Mouse (Mus musculus): ENCODE results near the gene Afg3l1. TPM values are rescaled to one million over a fixed set of nuclear protein-coding genes. Genes with fewer than 3 reads are reported as not detected.
"Not testable (repeated sequence)": the region's sequence is repeated elsewhere in the genome, so short reads cannot be mapped to it uniquely, and the experiment has no call there.

The Afg3l1 gene
- polyA plus RNA-seq, 1 experiment from 2014 or later: 59.4 TPM

DNA sequence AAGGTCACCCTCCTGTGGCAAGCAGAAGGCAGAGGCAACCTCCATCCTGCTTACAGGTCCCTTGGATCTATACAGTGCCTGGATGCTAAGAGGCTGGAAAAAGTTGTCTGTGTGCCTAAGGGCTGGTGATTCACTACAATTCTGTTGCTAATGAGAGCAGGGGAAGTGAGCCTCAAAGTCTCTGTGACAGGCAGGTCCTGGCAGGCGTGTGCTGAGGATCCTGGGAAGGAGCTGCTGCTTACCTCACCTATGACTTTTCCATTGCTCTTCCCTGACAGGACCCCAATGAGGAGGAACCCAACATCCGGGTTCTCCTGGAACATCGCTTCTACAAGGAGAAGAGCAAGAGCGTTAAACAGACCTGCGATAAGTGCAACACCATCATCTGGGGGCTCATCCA lies 23.8 kb upstream of the Afg3l1 start:
- H3K36me3 ChIP-seq (ENCODE audit: insufficient read depth, low read length): peaks cover 47% of the 10 kb centered on the region
- no peak overlapping the region for H3K27ac ChIP-seq (ENCODE audit: low read length)
- no peak overlapping the region for H3K4me2 ChIP-seq (replicated peaks; ENCODE audit: low read depth, low read length)
- no peak overlapping the region for H3K9ac ChIP-seq (replicated peaks; ENCODE audit: low read length)
- H3K27me3 ChIP-seq (ENCODE audit: insufficient read depth, low read length): no peaks in the 10 kb centered on the region
- ATAC-seq (ENCODE audit: low FRiP score, low TSS enrichment): no peak
- no peaks in the 10 kb centered on the region for H3K9me3 ChIP-seq (ENCODE audit: low read length)
- no peaks in the 10 kb centered on the region for H3K4me1 ChIP-seq (ENCODE audit: insufficient read depth, low read length)
- no peak overlapping the region for H3K4me3 ChIP-seq (ENCODE audit: low read length)
- WGBS: 85% methylated on average over 5 of the region's 5 CpGs

DNA sequence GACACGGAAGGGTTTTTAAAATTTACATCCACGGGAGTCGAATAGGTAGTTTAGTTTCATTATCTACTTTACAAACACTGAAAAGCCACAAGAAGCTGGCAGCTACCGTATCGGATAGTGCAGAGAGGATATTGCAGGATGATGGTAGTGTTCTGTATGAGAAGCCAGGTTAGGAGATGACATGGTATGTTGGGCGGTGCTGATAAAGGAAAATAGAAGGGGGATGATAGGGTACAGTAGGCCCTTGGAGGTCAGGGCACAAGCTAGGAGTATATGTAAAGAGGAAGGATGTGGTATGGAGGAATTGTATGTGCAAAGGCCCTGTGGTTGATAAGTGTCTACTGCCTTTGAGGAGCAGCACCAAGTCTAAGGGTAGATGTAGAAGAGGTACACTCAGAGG lies 23.1 kb upstream of the Afg3l1 start:
- H3K9me3 ChIP-seq (ENCODE audit: low read length): no peaks in the 10 kb centered on the region
- no peaks in the 10 kb centered on the region for H3K4me1 ChIP-seq (ENCODE audit: insufficient read depth, low read length)
- no peak overlapping the region for H3K27ac ChIP-seq (ENCODE audit: low read length)
- WGBS: 93% methylated on average over 6 of the region's 6 CpGs
- H3K36me3 ChIP-seq (ENCODE audit: insufficient read depth, low read length): peaks cover 53% of the 10 kb centered on the region
- H3K27me3 ChIP-seq (ENCODE audit: insufficient read depth, low read length): no peaks in the 10 kb centered on the region
- H3K4me2 ChIP-seq (replicated peaks; ENCODE audit: low read depth, low read length): no peak overlapping the region
- no peak overlapping the region for H3K9ac ChIP-seq (replicated peaks; ENCODE audit: low read length)
- no peak for ATAC-seq (ENCODE audit: low FRiP score, low TSS enrichment)
- H3K4me3 ChIP-seq (ENCODE audit: low read length): no peak overlapping the region

DNA sequence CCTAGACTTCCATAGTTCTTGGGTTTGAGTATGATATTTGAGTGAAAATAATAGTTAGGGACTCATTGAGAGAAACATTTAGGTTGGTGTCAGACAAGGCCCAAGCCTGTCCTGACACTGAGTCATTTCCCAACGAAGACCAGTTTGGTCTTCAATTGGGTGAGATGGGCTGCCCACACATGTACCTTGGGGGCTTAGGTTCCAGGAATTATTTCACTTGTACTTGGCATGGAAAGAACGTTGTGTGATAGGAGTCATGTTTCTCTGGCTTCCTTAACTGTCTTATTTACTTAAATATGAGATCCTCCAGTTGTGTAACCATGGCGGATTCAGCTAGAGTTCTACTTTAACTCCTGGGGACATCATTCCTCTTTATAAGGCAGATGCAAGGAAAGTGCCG lies 14.1 kb upstream of the Afg3l1 start:
- no peaks in the 10 kb centered on the region for H3K4me1 ChIP-seq (ENCODE audit: insufficient read depth, low read length)
- H3K36me3 ChIP-seq (ENCODE audit: insufficient read depth, low read length): peaks cover 23% of the 10 kb centered on the region
- ATAC-seq (ENCODE audit: low FRiP score, low TSS enrichment): no peak
- no peak overlapping the region for H3K9ac ChIP-seq (replicated peaks; ENCODE audit: low read length)
- H3K27ac ChIP-seq (ENCODE audit: low read length): no peak overlapping the region
- no peak overlapping the region for H3K4me3 ChIP-seq (ENCODE audit: low read length)
- no peak overlapping the region for H3K4me2 ChIP-seq (replicated peaks; ENCODE audit: low read depth, low read length)
- WGBS: 78% methylated on average over 4 of the region's 4 CpGs
- no peaks in the 10 kb centered on the region for H3K27me3 ChIP-seq (ENCODE audit: insufficient read depth, low read length)
- H3K9me3 ChIP-seq (ENCODE audit: low read length): no peaks in the 10 kb centered on the region

DNA sequence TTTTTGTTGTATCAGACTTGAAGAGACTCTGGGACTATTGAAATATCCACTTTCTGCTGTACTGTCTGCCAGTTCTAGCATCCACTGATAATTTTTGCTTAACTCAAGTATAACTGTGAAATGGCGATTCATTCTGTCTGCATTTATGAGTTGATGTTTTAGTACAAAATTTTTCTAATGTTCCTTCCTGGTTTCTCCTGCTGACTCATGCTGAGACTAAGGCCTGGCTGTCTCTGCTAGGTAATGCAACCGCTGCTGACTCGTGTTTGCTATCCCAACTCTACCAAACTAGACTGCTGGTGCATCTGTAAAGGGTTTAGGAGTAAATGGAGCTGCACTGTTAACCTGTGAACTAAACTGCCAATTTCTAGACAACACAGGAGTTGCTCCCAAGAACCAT lies 10.2 kb upstream of the Afg3l1 start:
- peaks cover 4% of the 10 kb centered on the region; the same call in 1 of the 2 replicates for H3K36me3 ChIP-seq (ENCODE audit: insufficient read depth, low read length)
- H3K4me3 ChIP-seq (ENCODE audit: low read length): no peak overlapping the region
- H3K27me3 ChIP-seq (ENCODE audit: insufficient read depth, low read length): no peaks in the 10 kb centered on the region; the same call in 1 of the 2 replicates
- H3K4me2 ChIP-seq (replicated peaks; ENCODE audit: low read depth, low read length): no peak overlapping the region
- H3K27ac ChIP-seq (ENCODE audit: low read length): no peak overlapping the region
- WGBS: 78% methylated on average over 3 of the region's 3 CpGs
- no peak overlapping the region for H3K9ac ChIP-seq (replicated peaks; ENCODE audit: low read length)
- H3K4me1 ChIP-seq (ENCODE audit: insufficient read depth, low read length): no peaks in the 10 kb centered on the region
- no peak for ATAC-seq (ENCODE audit: low FRiP score, low TSS enrichment)
- no peaks in the 10 kb centered on the region for H3K9me3 ChIP-seq (ENCODE audit: low read length)

DNA sequence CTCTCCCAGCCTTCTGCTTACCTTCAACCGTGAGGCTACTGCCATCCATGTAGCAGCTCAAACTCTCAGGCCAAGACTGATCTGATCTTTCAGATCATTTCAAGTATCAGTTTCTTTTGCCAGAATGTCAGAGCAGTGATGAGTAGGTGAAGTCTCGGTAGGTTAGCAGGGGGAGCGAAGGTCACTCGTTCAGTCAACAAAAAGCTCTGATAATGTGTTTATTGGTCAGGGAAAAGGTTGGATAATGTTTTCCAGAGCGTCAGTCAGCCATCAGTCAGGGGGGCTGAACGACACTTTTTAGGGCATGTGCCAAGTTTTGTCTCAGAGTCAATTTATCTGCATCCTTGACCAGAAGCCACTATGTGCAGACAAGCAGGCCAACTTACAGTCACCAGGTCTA lies 4.7 kb upstream of the Afg3l1 start:
- H3K36me3 ChIP-seq (ENCODE audit: insufficient read depth, low read length); H3K9ac ChIP-seq (replicated peaks; ENCODE audit: low read length); H3K4me1 ChIP-seq (ENCODE audit: insufficient read depth, low read length); ATAC-seq (ENCODE audit: low FRiP score, low TSS enrichment); H3K9me3 ChIP-seq (ENCODE audit: low read length); H3K4me2 ChIP-seq (replicated peaks; ENCODE audit: low read depth, low read length); H3K27ac ChIP-seq (ENCODE audit: low read length); H3K27me3 ChIP-seq (ENCODE audit: insufficient read depth, low read length); H3K4me3 ChIP-seq (ENCODE audit: low read length): not testable (repeated sequence)
- WGBS: 58% methylated on average over 6 of the region's 6 CpGs

DNA sequence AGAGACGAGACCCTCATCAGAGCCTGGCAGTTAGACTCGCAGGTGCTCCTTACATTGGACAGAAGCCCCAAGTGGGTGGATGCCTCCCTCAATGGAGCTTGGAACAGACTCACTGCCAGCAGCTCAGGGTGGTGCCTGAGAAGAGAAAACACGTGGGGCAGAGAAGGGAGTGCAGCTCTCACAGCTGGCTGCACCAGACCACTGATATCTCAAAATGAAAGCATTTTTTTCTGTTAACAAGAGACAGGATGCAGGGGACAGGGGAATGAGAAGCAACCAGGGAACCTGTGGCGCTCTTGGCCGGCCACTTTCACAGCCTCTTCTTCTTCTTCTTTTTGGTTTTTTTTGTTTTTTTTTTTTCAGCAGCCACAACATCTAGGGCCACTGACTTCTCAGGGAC lies 3.2 kb upstream of the Afg3l1 start:
- not testable (repeated sequence) for ATAC-seq (ENCODE audit: low FRiP score, low TSS enrichment); H3K36me3 ChIP-seq (ENCODE audit: insufficient read depth, low read length); H3K9me3 ChIP-seq (ENCODE audit: low read length); H3K9ac ChIP-seq (replicated peaks; ENCODE audit: low read length); H3K4me2 ChIP-seq (replicated peaks; ENCODE audit: low read depth, low read length); H3K27ac ChIP-seq (ENCODE audit: low read length); H3K4me3 ChIP-seq (ENCODE audit: low read length); H3K27me3 ChIP-seq (ENCODE audit: insufficient read depth, low read length)
- 60% methylated on average over 5 of the region's 5 CpGs for WGBS
- H3K4me1 ChIP-seq (ENCODE audit: insufficient read depth, low read length): peaks cover 13% of the 10 kb centered on the region

DNA sequence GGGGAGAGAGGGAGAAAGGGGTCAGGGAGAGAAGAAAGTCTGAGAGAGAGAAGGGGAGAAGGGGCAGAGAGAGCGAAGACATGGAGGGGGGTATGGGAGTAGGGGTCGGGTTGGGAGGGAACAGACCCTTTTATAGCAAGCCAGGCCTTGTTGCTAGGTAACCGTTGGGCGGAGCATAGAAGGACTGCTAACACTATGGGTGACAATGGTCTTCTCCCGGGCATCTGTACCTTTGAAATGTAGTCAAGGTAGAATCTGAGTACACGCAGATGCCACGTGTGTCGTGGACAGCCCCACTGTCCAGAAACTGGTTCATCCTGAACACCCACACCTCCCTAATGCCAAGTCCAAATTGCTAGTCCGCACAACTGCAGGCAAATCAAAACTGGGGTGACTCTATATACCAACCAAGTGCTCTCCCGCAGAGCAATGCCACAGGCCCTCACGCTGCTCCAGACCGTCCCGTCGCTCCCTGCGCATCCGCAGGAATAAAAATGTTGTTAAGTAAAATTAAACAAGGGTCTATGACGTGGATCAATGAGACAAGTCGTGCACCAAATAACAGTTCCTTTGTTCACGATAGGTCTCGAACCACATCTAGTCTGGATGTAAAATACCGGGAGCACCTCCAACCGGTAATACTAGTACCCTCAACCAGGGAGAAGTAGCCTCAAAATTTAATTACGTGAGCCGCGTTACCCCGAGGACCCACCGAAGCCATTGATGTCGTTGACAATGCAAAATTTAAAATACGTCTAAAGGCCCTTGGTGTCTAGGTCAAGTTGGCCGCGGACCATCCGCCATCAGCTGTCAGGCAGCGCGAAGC lies 579 bp upstream of the Afg3l1 start:
- Histone ChIP-seq H3K4me3 (ENCODE audit: low read length) (peak overlapping the region; percentile 64), H3K36me3 (ENCODE audit: insufficient read depth, low read length) (peaks cover 8% of the 10 kb centered on the region; the same call in 1 of the 2 replicates), H3K27ac (ENCODE audit: low read length) (peak overlapping the region; percentile 95; the same call in 1 of the 2 replicates), H3K4me2 (replicated peaks; ENCODE audit: low read depth, low read length) (peak overlapping the region; percentile 84), H3K27me3 (ENCODE audit: insufficient read depth, low read length) (no peaks in the 10 kb centered on the region), H3K4me1 (ENCODE audit: insufficient read depth, low read length) (peaks cover 13% of the 10 kb centered on the region), H3K9me3 (ENCODE audit: low read length) (no peaks in the 10 kb centered on the region), H3K9ac (replicated peaks; ENCODE audit: low read length) (peak overlapping the region; percentile 86)
- peak; percentile 52 for ATAC-seq (ENCODE audit: low FRiP score, low TSS enrichment)
- 8% methylated on average over 34 of the region's 34 CpGs for WGBS

DNA sequence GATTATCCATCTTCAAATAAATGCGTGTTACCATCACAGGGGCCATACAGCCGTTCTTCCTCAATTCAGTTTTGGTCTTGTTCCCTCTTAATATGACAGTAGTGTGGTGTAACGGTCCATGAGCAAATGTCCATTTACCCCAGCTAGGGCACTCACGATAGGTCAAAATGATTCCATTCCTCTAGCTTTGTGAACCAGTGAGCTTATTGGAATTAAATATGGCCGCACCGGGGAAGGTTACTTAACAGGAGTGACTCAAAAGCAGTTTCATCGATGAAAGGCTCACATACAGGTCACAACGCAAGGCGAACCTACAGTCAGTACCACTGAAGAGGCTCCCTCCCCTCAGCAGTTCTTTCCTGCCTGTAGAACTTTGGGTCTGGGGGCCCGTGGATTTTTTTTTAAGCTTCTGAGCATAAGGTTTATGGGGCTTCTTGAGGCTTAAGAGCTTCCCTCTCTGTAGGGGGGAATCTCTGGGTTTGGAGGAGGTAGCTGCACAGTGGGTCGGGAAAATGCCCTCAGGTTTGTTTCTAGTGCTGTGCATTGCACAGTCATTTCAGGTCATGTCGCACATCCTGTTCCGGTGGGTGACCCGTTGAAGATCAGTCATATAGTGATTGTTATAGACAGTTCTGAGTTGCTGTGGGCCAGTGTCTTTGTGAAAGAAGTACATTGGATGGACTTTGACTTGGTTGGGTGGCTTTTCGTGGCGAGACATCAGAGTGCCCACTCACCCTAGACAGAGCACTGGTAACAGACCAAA lies 934 bp downstream of the Afg3l1 start:
- Histone ChIP-seq H3K9me3 (ENCODE audit: low read length) (no peaks in the 10 kb centered on the region), H3K4me2 (replicated peaks; ENCODE audit: low read depth, low read length) (peak overlapping the region; percentile 84), H3K4me1 (ENCODE audit: insufficient read depth, low read length) (peaks cover 13% of the 10 kb centered on the region), H3K4me3 (ENCODE audit: low read length) (peak overlapping the region; percentile 64), H3K9ac (replicated peaks; ENCODE audit: low read length) (peak overlapping the region; percentile 86), H3K27ac (ENCODE audit: low read length) (peak overlapping the region; percentile 95), H3K27me3 (ENCODE audit: insufficient read depth, low read length) (no peaks in the 10 kb centered on the region), H3K36me3 (ENCODE audit: insufficient read depth, low read length) (peaks cover 12% of the 10 kb centered on the region; the same call in 1 of the 2 replicates)
- 32% methylated on average over 16 of the region's 16 CpGs for WGBS
- no peak for ATAC-seq (ENCODE audit: low FRiP score, low TSS enrichment)

DNA sequence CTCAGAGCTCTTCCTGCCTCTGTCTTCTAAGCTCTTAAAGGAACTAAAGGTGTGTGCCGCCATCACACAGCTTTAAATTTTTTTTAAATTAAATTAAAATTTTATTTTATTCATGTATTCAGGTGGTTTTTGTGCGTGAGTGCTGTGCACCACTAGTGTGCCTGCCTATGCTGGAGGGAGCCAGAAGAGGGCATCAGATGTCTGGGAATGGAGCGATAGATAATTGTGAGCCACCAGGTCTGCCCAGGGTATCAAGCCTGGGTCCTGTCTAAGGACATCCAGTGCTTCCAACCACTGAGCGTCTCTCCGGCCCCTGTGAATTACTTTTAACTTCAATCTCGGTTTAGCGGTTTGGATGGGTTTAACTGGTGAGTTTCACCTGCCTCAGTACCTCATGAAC lies 4.9 kb downstream of the Afg3l1 start:
- 91% methylated on average over 7 of the region's 7 CpGs for WGBS
- ATAC-seq (ENCODE audit: low FRiP score, low TSS enrichment): no peak
- H3K9ac ChIP-seq (replicated peaks; ENCODE audit: low read length): no peak overlapping the region
- no peaks in the 10 kb centered on the region for H3K27me3 ChIP-seq (ENCODE audit: insufficient read depth, low read length)
- H3K4me3 ChIP-seq (ENCODE audit: low read length): no peak overlapping the region
- no peak overlapping the region for H3K27ac ChIP-seq (ENCODE audit: low read length)
- H3K9me3 ChIP-seq (ENCODE audit: low read length): no peaks in the 10 kb centered on the region
- H3K4me2 ChIP-seq (replicated peaks; ENCODE audit: low read depth, low read length): no peak overlapping the region
- peaks cover 43% of the 10 kb centered on the region for H3K36me3 ChIP-seq (ENCODE audit: insufficient read depth, low read length)
- H3K4me1 ChIP-seq (ENCODE audit: insufficient read depth, low read length): peaks cover 8% of the 10 kb centered on the region
